Mouse (Mus musculus) CH12.LX (cell line): ENCODE results near the gene Dyrk3. TPM values are rescaled to one million over a fixed set of nuclear protein-coding genes. Genes with fewer than 3 reads are reported as not detected.

Source experiments
- DNase-seq: peaks from one replicate; pipeline ENCODE4 v3.0.0-alpha.2; 2013; ENCODE audit errors: extremely low read depth
- H3K27ac ChIP-seq: 2 replicates; pipeline ENCODE4 v1.5.1; 2012; ENCODE audit warnings: low read depth, mild to moderate bottlenecking, control low read depth, moderate library complexity; ENCODE audit not compliant: insufficient read depth
- H3K27me3 ChIP-seq: replicated peaks from 2 replicates; pipeline ENCODE3; 2012; ENCODE audit warnings: inconsistent platforms
- H3K36me3 ChIP-seq, 2 experiments: replicated peaks in 1 of 2; 2 replicates each; pipeline versions ENCODE3 to v1.6.1; 2012; ENCODE audit warnings: inconsistent platforms in 1 of 2, low read length in 1 of 2, mild to moderate bottlenecking in 1 of 2, mixed read lengths in 1 of 2, moderate library complexity in 1 of 2; ENCODE audit not compliant: control insufficient read depth in 1 of 2, insufficient read depth in 1 of 2
- H3K4me1 ChIP-seq, 2 experiments: 2 replicates each; pipeline ENCODE4 v1.6.1; 2012; ENCODE audit warnings: inconsistent platforms in 1 of 2, moderate library complexity in 1 of 2; ENCODE audit not compliant: insufficient read depth in 2 of 2, control insufficient read depth in 1 of 2
- H3K4me2 ChIP-seq: 2 replicates; pipeline ENCODE4 v1.6.1; 2012; ENCODE audit warnings: low read depth, mild to moderate bottlenecking, control low read depth; ENCODE audit not compliant: poor library complexity, insufficient read depth, severe bottlenecking
- H3K4me3 ChIP-seq, 3 experiments: fragments of 150-350 bp in 1 of 3; sonication (generic) in 1 of 3; replicated peaks in 1 of 3; 2 replicates each; pipeline versions ENCODE3 to v1.5.1; 2011 to 2012; ENCODE audit warnings: low read depth in 2 of 3, low read length in 2 of 3, mild to moderate bottlenecking in 2 of 3, moderate library complexity in 2 of 3, control low read depth in 1 of 3, improper control_type of control experiment in 1 of 3, inconsistent platforms in 1 of 3, mixed read lengths in 1 of 3; ENCODE audit not compliant: poor library complexity in 1 of 3
- H3K79me2 ChIP-seq: replicated peaks from 2 replicates; pipeline ENCODE4 v1.6.1; 2012; ENCODE audit warnings: mild to moderate bottlenecking, moderate library complexity; ENCODE audit not compliant: control insufficient read depth, poor library complexity, insufficient read depth, severe bottlenecking; ENCODE audit errors: extremely low read depth
- H3K9ac ChIP-seq: 2 replicates; pipeline ENCODE4 v1.6.1; 2012; ENCODE audit warnings: low read depth, mild to moderate bottlenecking, control low read depth, moderate library complexity; ENCODE audit not compliant: insufficient read depth
- H3K9me3 ChIP-seq: replicated peaks from 2 replicates; pipeline ENCODE3; 2012; ENCODE audit warnings: low read length, inconsistent platforms, mixed read lengths
- BHLHE40 ChIP-seq: IDR thresholded peaks from 2 replicates; pipeline ENCODE4 v1.6.1; 2011; ENCODE audit warnings: mild to moderate bottlenecking, low read depth, low read length, improper control_type of control experiment
- CHD1 ChIP-seq: IDR thresholded peaks from 2 replicates; pipeline ENCODE4 v1.6.1; 2012; ENCODE audit warnings: low read depth, low read length, improper control_type of control experiment, inconsistent platforms
- CHD2 ChIP-seq: IDR thresholded peaks from 2 replicates; pipeline ENCODE4 v1.6.1; 2011; ENCODE audit warnings: low read length, improper control_type of control experiment
- CTCF ChIP-seq, 2 experiments: IDR thresholded peaks in 1 of 2; conservative IDR thresholded peaks in 1 of 2; 2 replicates each; pipeline ENCODE4 v1.5.1; 2011 to 2012; ENCODE audit warnings: low read depth in 2 of 2, low read length in 2 of 2, improper control_type of control experiment in 1 of 2, inconsistent platforms in 1 of 2, mild to moderate bottlenecking in 1 of 2, moderate library complexity in 1 of 2
- E2F4 ChIP-seq: IDR thresholded peaks from 2 replicates; pipeline ENCODE4 v1.6.1; 2011; ENCODE audit warnings: low read depth, low read length, improper control_type of control experiment; ENCODE audit not compliant: insufficient replicate concordance
- ELF1 ChIP-seq: IDR thresholded peaks from 2 replicates; pipeline ENCODE4 v1.6.1; 2014; ENCODE audit warnings: low read depth, mild to moderate bottlenecking, inconsistent platforms, low read length, improper control_type of control experiment
- ETS1 ChIP-seq: conservative IDR thresholded peaks from 2 replicates; pipeline ENCODE4 v1.6.1; 2012; ENCODE audit warnings: low read depth, mild to moderate bottlenecking, inconsistent platforms, low read length, improper control_type of control experiment, moderate library complexity
- GABPA ChIP-seq: IDR thresholded peaks from 2 replicates; pipeline ENCODE4 v1.6.1; 2012; ENCODE audit warnings: low read depth, low read length, improper control_type of control experiment, inconsistent platforms; ENCODE audit not compliant: insufficient replicate concordance
- IRF4 ChIP-seq: IDR thresholded peaks from 2 replicates; pipeline ENCODE4 v1.6.1; 2014; ENCODE audit warnings: low read depth, mild to moderate bottlenecking, inconsistent platforms, low read length, improper control_type of control experiment
- JUN ChIP-seq: IDR thresholded peaks from 2 replicates; pipeline ENCODE4 v1.6.1; 2011; ENCODE audit warnings: low read depth, mild to moderate bottlenecking, low read length, improper control_type of control experiment, moderate library complexity; ENCODE audit not compliant: insufficient read depth
- JUND ChIP-seq: conservative IDR thresholded peaks from 2 replicates; pipeline ENCODE4 v1.6.1; 2011; ENCODE audit warnings: low read depth, low read length, improper control_type of control experiment
- KAT2A ChIP-seq: IDR thresholded peaks from 2 replicates; pipeline ENCODE4 v1.6.1; 2012; ENCODE audit warnings: low read length, improper control_type of control experiment, inconsistent platforms; ENCODE audit not compliant: insufficient replicate concordance
- MAFK ChIP-seq: IDR thresholded peaks from 2 replicates; pipeline ENCODE4 v1.6.1; 2011; ENCODE audit warnings: low read length, improper control_type of control experiment; ENCODE audit not compliant: insufficient replicate concordance
- MAX ChIP-seq: IDR thresholded peaks from 2 replicates; pipeline ENCODE4 v1.6.1; 2011; ENCODE audit warnings: low read length, improper control_type of control experiment
- MAZ ChIP-seq: IDR thresholded peaks from 2 replicates; pipeline ENCODE4 v1.6.1; 2012; ENCODE audit warnings: low read depth, mild to moderate bottlenecking, inconsistent platforms, low read length, improper control_type of control experiment, moderate library complexity
- MEF2A ChIP-seq: IDR thresholded peaks from 2 replicates; pipeline ENCODE4 v1.6.1; 2014; ENCODE audit warnings: low read depth, mild to moderate bottlenecking, inconsistent platforms, low read length, improper control_type of control experiment, borderline replicate concordance
- MYC ChIP-seq: IDR thresholded peaks from 2 replicates; pipeline ENCODE4 v1.6.1; 2011; ENCODE audit warnings: low read depth, mild to moderate bottlenecking, improper control_type of control experiment, low read length
- NELFE ChIP-seq: IDR thresholded peaks from 2 replicates; pipeline ENCODE4 v1.6.1; 2011; ENCODE audit warnings: low read depth, low read length, improper control_type of control experiment
- POLR2A ChIP-seq: IDR thresholded peaks from 2 replicates; pipeline ENCODE4 v1.6.1; 2011; ENCODE audit warnings: low read depth, mild to moderate bottlenecking, improper control_type of control experiment, low read length
- POLR2AphosphoS2 ChIP-seq: IDR thresholded peaks from 2 replicates; pipeline ENCODE4 v1.6.1; 2011; ENCODE audit warnings: low read depth, low read length, improper control_type of control experiment
- RAD21 ChIP-seq: IDR thresholded peaks from 2 replicates; pipeline ENCODE4 v1.6.1; 2011; ENCODE audit warnings: low read depth, mild to moderate bottlenecking, low read length, improper control_type of control experiment, moderate library complexity
- RCOR1 ChIP-seq: conservative IDR thresholded peaks from 2 replicates; pipeline ENCODE4 v1.6.1; 2012; ENCODE audit warnings: low read depth, mild to moderate bottlenecking, inconsistent platforms, low read length, improper control_type of control experiment
- SIN3A ChIP-seq: IDR thresholded peaks from 2 replicates; pipeline ENCODE4 v1.6.1; 2012; ENCODE audit warnings: low read length, improper control_type of control experiment, inconsistent platforms
- SMC3 ChIP-seq: IDR thresholded peaks from 2 replicates; pipeline ENCODE4 v1.6.1; 2011; ENCODE audit warnings: low read depth, low read length, improper control_type of control experiment
- TBP ChIP-seq: conservative IDR thresholded peaks from 2 replicates; pipeline ENCODE4 v1.6.1; 2011; ENCODE audit warnings: low read depth, low read length, improper control_type of control experiment
- TCF12 ChIP-seq: IDR thresholded peaks from 2 replicates; pipeline ENCODE4 v1.6.1; 2014; ENCODE audit warnings: low read depth, mild to moderate bottlenecking, inconsistent platforms, low read length, improper control_type of control experiment
- UBTF ChIP-seq: IDR thresholded peaks from 2 replicates; pipeline ENCODE4 v1.6.1; 2012; ENCODE audit warnings: low read depth, mild to moderate bottlenecking, inconsistent platforms, low read length, improper control_type of control experiment, moderate library complexity
- USF1 ChIP-seq: IDR thresholded peaks from 2 replicates; pipeline ENCODE4 v1.6.1; 2014; ENCODE audit warnings: low read depth, mild to moderate bottlenecking, inconsistent platforms, low read length, improper control_type of control experiment
- USF2 ChIP-seq: conservative IDR thresholded peaks from 2 replicates; pipeline ENCODE4 v1.6.1; 2011; ENCODE audit warnings: low read depth, low read length, improper control_type of control experiment
- ZC3H11A ChIP-seq: IDR thresholded peaks from 2 replicates; pipeline ENCODE4 v1.6.1; 2012; ENCODE audit warnings: low read depth, mild to moderate bottlenecking, inconsistent platforms, low read length, improper control_type of control experiment
- ZMIZ1 ChIP-seq: IDR thresholded peaks from 2 replicates; pipeline ENCODE4 v1.6.1; 2012; ENCODE audit warnings: low read depth, mild to moderate bottlenecking, inconsistent platforms, low read length, improper control_type of control experiment
- ZNF384 ChIP-seq: IDR thresholded peaks from 2 replicates; pipeline ENCODE4 v1.6.1; 2012; ENCODE audit warnings: low read depth, low read length, improper control_type of control experiment, inconsistent platforms
- dilution Hi-C: fragments of 300-500 bp; cut with MboI; formaldehyde crosslinking; loops from 2 replicates; pipeline ENCODE4 v1.14.3; 2020; ENCODE audit warnings: low sequenced_read_pairs; ENCODE audit not compliant: extremely low pct_unique_long_range_greater_than_20kb, extremely low pct_ligation_motif_present
- in situ Hi-C: fragments of 300-500 bp; cut with MboI; formaldehyde crosslinking; loops from 3 replicates; pipeline ENCODE4 v1.14.3; 2019; ENCODE audit warnings: low sequenced_read_pairs, low pct_ligation_motif_present, low pct_unique_long_range_greater_than_20kb, mixed read lengths
- polyA plus RNA-seq: library from polyadenylated mRNA; unstranded; fragments of >175 nt; gene quantifications from 2 replicates; pipeline ENCODE4 v1.2.1, GENCODE M21; 2012; ENCODE audit warnings: low read depth; ENCODE audit not compliant: insufficient read length
- total RNA-seq, 2 experiments: library from RNA; depleted of rRNA; stranded (reverse); fragments of 300-350 nt in 1 of 2; fragments of >200 nt in 1 of 2; gene quantifications; 2 replicates each; pipeline ENCODE4 v1.2.3; 2012 to 2014

The Dyrk3 gene
- total and polyA plus RNA-seq, 3 experiments: 6.4 to 10.1 (median 8.2) TPM

DNA sequence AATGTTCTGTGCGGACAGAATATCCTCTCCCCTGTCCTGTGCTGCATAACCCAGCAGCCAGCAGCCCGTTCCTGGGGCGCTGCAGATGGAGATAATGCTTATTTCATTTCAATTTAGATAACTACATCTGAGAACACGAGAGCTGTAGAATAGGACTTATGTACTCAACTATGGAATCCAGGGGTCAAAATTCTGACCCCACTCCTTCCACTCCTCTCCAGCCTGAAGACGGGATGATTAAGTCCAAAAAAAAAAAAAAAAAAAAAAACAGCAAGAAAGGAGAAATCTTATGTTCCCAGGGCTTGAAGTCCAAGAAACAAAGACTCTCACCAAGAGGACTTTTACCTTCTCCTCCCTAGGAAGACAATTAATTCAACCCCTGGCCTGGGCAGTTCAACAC lies 55.0 kb downstream of the Dyrk3 start:
- peaks cover 26 to 82% of the 10 kb centered on the region in 2 experiments for H3K4me1 ChIP-seq
- dilution Hi-C loops (no loop called here), in situ Hi-C loops (no loop called here)
- no peak overlapping the region for H3K27ac ChIP-seq
- TF ChIP-seq CHD2 (no peak), USF1 (no peak), MAZ (no peak), KAT2A (no peak), E2F4 (no peak), BHLHE40 (no peak), POLR2A (no peak), UBTF (no peak), MEF2A (no peak), SMC3 (no peak), MAFK (no peak), ZMIZ1 (no peak)
- H3K27me3 ChIP-seq: no peaks in the 10 kb centered on the region
- H3K4me3 ChIP-seq: no peak overlapping the region
- H3K9me3 ChIP-seq: no peaks in the 10 kb centered on the region
- no peak for DNase-seq
- no peak overlapping the region for H3K4me2 ChIP-seq
- peaks cover 0 to 7% of the 10 kb centered on the region in 2 experiments for H3K36me3 ChIP-seq
- H3K79me2 ChIP-seq: peaks cover 30% of the 10 kb centered on the region
- H3K9ac ChIP-seq: no peak overlapping the region

DNA sequence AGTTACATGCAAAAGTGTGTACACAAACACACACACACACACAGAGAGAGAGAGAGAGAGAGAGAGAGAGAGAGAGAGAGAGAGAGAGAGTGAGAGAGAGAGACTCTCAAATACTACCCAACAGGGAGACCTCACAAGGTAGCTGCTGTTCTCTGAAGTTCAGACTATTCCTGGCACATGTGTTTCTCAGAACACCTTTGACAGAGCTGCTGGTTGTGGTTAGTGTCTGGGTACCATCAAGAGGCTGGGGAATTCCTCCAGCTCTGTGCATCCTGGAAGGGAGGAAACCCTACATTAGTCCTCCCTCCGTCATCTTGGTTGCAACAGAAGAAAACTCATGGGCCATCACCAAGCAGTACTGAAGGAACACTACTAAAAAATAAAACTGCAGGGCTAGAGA lies 57.5 kb downstream of the Dyrk3 start:
- Histone ChIP-seq H3K27ac (no peak overlapping the region), H3K4me3 (no peak overlapping the region), H3K27me3 (no peaks in the 10 kb centered on the region), H3K36me3 (peaks cover 0 to 13% of the 10 kb centered on the region in 2 experiments), H3K9ac (no peak overlapping the region), H3K79me2 (peaks cover 33% of the 10 kb centered on the region), H3K4me1 (peaks cover 24 to 83% of the 10 kb centered on the region in 2 experiments), H3K9me3 (peaks cover 8% of the 10 kb centered on the region), H3K4me2 (0 out of 2 replicates have a peak overlapping the region, but pooled peaks have one; percentile 51)
- dilution Hi-C loops: no loop called here
- in situ Hi-C loops: no loop called here
- DNase-seq: peak; percentile 46
- TF ChIP-seq MAX: no peak; the same call in none of the 2 replicates
- no peak for TF ChIP-seq GABPA
- no peak for TF ChIP-seq POLR2AphosphoS2
- no peak for TF ChIP-seq KAT2A
- TF ChIP-seq TBP: no peak
- TF ChIP-seq CHD1: no peak
- peak; percentile 45 for TF ChIP-seq TCF12
- TF ChIP-seq CHD2: no peak
- no peak for TF ChIP-seq ZC3H11A
- no peak for TF ChIP-seq USF1
- peak; percentile 70 for TF ChIP-seq ETS1
- TF ChIP-seq RAD21: no peak
- TF ChIP-seq MAFK: no peak
- TF ChIP-seq ZMIZ1: no peak
- TF ChIP-seq JUND: no peak
- TF ChIP-seq POLR2A: no peak
- no peak for TF ChIP-seq E2F4
- no peak for TF ChIP-seq CTCF (conservative IDR thresholded peaks at IDR 0.05 in 1 of 2, IDR thresholded peaks at IDR 0.05 in 1 of 2; ENCODE audit: low read depth in 2 of 2, low read length in 2 of 2)
- TF ChIP-seq RCOR1: no peak
- TF ChIP-seq UBTF: no peak
- TF ChIP-seq BHLHE40: peak; percentile 76
- TF ChIP-seq ELF1: no peak
- no peak for TF ChIP-seq ZNF384
- TF ChIP-seq JUN: no peak
- peak; percentile 55; the same call in 1 of the 2 replicates for TF ChIP-seq MYC
- TF ChIP-seq MAZ: no peak
- TF ChIP-seq NELFE: no peak
- 0 out of 2 replicates have a peak, but pooled peaks have one; percentile 19 for TF ChIP-seq SIN3A
- TF ChIP-seq USF2: no peak
- no peak for TF ChIP-seq SMC3
- TF ChIP-seq IRF4: peak; percentile 21; the same call in 1 of the 2 replicates
